Mouse (Mus musculus): ENCODE measurements around the gene Degs2.

Degs2 gene

GRCm38 (mm10) chr12:108653358-108654335 lies 48.5 kb downstream of the Degs2 start:
- DNase-seq (ENCODE audit: extremely low read depth, low read depth) = no peak

GRCm38 (mm10) chr12:108651053-108651660 lies 51.0 kb downstream of the Degs2 start:
- no peak for DNase-seq (ENCODE audit: extremely low read depth, low read depth)

GRCm38 (mm10) chr12:108647784-108648183 lies 54.3 kb downstream of the Degs2 start:
- no peak for DNase-seq (ENCODE audit: extremely low read depth, low read depth)

- no peak for DNase-seq (ENCODE audit: extremely low read depth, low read depth)
These were observed 55.9 kb downstream of the Degs2 start for GRCm38 (mm10) chr12:108646234-108646633.

GRCm38 (mm10) chr12:108642019-108642418 lies 60.1 kb downstream of the Degs2 start:
- no peak for DNase-seq (ENCODE audit: extremely low read depth, low read depth)

GRCm38 (mm10) chr12:108639126-108639525 lies 63.0 kb downstream of the Degs2 start:
- DNase-seq (ENCODE audit: extremely low read depth, low read depth) = no peak

- DNase-seq (ENCODE audit: extremely low read depth, low read depth) = no peak
These were observed 64.7 kb downstream of the Degs2 start for GRCm38 (mm10) chr12:108637440-108637839.

GRCm38 (mm10) chr12:108635501-108635900 lies 66.6 kb downstream of the Degs2 start:
- DNase-seq (ENCODE audit: extremely low read depth, low read depth) = no peak

- DNase-seq (ENCODE audit: extremely low read depth, low read depth) = no peak
These were observed 68.1 kb downstream of the Degs2 start for GRCm38 (mm10) chr12:108634031-108634430.

GRCm38 (mm10) chr12:108632501-108632900 lies 69.6 kb downstream of the Degs2 start:
- no peak for DNase-seq (ENCODE audit: extremely low read depth, low read depth)

- DNase-seq (ENCODE audit: extremely low read depth, low read depth) = no peak
These were observed 71.1 kb downstream of the Degs2 start for GRCm38 (mm10) chr12:108630741-108631688.

GRCm38 (mm10) chr12:108629556-108629955 lies 72.6 kb downstream of the Degs2 start:
- no peak for DNase-seq (ENCODE audit: extremely low read depth, low read depth)
